Mouse (Mus musculus): Measurements from ENCODE around the gene Wdr25.

DNA sequence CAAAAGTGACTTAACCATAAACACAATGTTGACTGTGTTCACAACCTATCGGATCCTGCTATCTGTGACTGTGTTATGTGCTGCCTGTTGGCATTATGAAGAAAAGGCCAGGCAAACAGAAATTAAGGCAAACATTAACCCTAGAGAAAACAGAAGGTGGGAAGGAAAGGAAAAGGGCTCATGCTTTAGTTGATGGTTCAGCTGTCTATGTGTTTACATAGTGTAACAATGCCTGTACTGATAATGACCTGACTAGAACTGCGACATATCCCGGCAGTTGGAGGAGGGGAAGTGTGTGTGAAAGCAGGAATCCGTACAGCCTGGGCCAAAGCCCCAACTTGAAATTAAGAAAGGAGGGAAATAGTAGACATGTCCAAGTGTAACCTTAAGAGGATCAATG lies 6.4 kb upstream of the Wdr25 start:
- TF ChIP-seq POLR2A (IDR thresholded peaks at IDR 0.05; ENCODE audit: borderline replicate concordance, low read depth, low read length) (no peak), CTCF (IDR thresholded peaks at IDR 0.05; ENCODE audit: low read depth, low read length) (no peak)

Data from bone marrow macrophage, adult 2 months (primary cell).